Mouse (Mus musculus) kidney, embryonic 15.5 days (tissue): Measurements from ENCODE around the gene Bcl6. TPM values are rescaled to one million over a fixed set of nuclear protein-coding genes. Genes with fewer than 3 reads are reported as not detected.

ENCODE experiments used
- ATAC-seq: fragments of 200-750 bp; cut with Nextera tagmentation; replicated peaks from 2 replicates; pipeline ENCODE4 v1.8.0; 2017; ENCODE audit warnings: moderate TSS enrichment; ENCODE audit not compliant: low FRiP score
- H3K27ac ChIP-seq: fragments of 300-500 bp; sonication (generic); 2 replicates; pipeline ENCODE4 v1.5.1; 2015; ENCODE audit warnings: mild to moderate bottlenecking, inconsistent platforms
- H3K27me3 ChIP-seq: fragments of 300-500 bp; sonication (generic); 2 replicates; pipeline ENCODE4 v1.6.1; 2015; ENCODE audit warnings: inconsistent platforms
- H3K36me3 ChIP-seq: fragments of 300-500 bp; sonication (generic); 2 replicates; pipeline ENCODE4 v1.6.1; 2015; ENCODE audit warnings: inconsistent platforms
- H3K4me1 ChIP-seq: fragments of 300-500 bp; sonication (generic); 2 replicates; pipeline ENCODE4 v1.6.1; 2015; ENCODE audit warnings: inconsistent platforms
- H3K4me2 ChIP-seq: fragments of 300-500 bp; sonication (generic); 2 replicates; pipeline ENCODE4 v1.6.1; 2015; ENCODE audit warnings: moderate library complexity, mild to moderate bottlenecking, inconsistent platforms
- H3K4me3 ChIP-seq: fragments of 300-500 bp; sonication (generic); replicated peaks from 2 replicates; pipeline ENCODE4 v1.5.1; 2015; ENCODE audit warnings: mild to moderate bottlenecking, inconsistent platforms
- H3K9ac ChIP-seq: fragments of 300-500 bp; sonication (generic); 2 replicates; pipeline ENCODE4 v1.6.1; 2015; ENCODE audit warnings: mild to moderate bottlenecking, inconsistent platforms
- H3K9me3 ChIP-seq: fragments of 300-500 bp; sonication (generic); replicated peaks from 2 replicates; pipeline ENCODE4 v1.6.1; 2016; ENCODE audit warnings: inconsistent platforms
- WGBS: fragments of 180-500 bp; shearing (Covaris S2); methylation state at CpG from one replicate; pipeline ENCODE4 v1.1.7; 2015; ENCODE audit warnings: mixed read lengths; 5-methylcytosine and 5-hydroxymethylcytosine counted together
- polyA plus RNA-seq: library from polyadenylated mRNA; unstranded; fragments of >200 nt; fragmentation: Nextera tagmentation; extraction: Ambion mirVana; gene quantifications from 2 replicates; pipeline ENCODE4 v1.2.1, GENCODE M21; 2015

Gene Bcl6
- polyA plus RNA-seq, 1 experiment from 2014 or later: 0.87 TPM

DNA sequence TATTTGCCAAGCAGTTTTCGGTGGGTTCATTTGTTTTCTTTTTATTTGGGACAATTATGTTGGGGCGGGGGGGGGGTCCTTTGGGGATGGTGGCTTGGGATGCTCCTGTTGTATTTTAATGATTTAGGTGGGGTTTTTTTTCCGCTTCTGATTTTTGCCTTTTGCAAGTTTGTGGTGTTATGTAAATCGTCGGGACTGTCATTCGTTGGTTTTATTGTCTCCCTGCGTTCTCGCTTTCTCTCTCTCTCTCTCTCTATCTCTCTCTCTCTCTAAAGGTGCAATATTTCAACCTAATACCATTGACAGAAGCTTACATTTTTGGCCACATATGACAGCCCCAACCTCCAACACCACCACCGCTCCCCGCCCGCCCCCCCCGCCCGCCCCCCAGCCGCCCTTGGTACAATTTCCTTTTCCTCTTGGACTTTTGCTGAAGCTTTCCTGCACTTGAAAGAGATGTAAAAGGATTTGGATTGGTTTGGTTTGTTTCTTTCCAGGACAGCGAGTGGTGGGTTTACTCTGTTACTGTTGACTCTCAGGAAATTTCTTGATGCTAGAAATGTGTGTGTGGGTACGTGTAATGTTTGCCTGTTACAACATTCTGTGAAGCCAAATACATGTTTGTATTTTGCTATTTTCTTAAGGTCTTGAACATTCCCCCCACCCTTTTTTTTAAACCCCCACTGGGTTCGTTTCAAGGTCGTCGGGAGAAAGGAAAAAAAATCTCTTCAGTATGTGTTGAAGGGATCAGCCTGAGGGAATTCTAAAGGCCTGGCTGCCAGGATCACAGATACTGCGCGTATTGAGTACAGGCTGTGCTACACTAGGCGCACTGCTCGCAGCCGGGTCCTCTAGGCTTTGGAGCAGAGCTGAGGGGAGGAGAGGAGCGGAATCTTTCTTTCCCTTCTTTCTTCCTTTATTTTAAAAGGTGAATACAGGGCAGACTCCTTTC lies 833 bp upstream of the Bcl6 start:
- Histone ChIP-seq H3K36me3 (no peaks in the 10 kb centered on the region), H3K9ac (peak overlapping the region; percentile 88), H3K9me3 (no peaks in the 10 kb centered on the region), H3K4me1 (peaks cover 68% of the 10 kb centered on the region), H3K4me2 (peak overlapping the region; percentile 97), H3K27me3 (no peaks in the 10 kb centered on the region), H3K27ac (peak overlapping the region; percentile 99), H3K4me3 (peak overlapping the region; percentile 64)
- WGBS: 5% methylated on average over 25 of the region's 25 CpGs
- ATAC-seq: no peak

DNA sequence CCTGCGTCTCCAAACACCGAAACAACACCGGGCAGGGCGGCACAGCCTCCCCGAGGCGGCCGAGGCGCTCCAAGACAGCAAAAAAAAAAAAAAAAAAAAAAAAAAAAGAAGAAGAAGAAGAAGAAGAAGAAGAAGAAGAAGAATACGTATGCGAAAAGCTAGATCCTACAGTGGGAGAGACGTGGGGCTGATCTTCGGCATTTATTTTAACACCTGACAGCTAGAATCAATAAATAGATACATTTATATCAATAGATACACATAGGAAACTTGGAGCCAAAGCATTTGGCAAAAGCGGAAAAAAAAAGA lies 541 bp downstream of the Bcl6 start:
- H3K27me3 ChIP-seq: no peaks in the 10 kb centered on the region
- peak overlapping the region; percentile 99 for H3K27ac ChIP-seq
- under 1% methylated on average over 13 of the region's 13 CpGs for WGBS
- no peak for ATAC-seq
- peak overlapping the region; percentile 97 for H3K4me2 ChIP-seq
- H3K4me3 ChIP-seq: peak overlapping the region; percentile 64
- peaks cover 65% of the 10 kb centered on the region for H3K4me1 ChIP-seq
- H3K36me3 ChIP-seq: no peaks in the 10 kb centered on the region
- no peaks in the 10 kb centered on the region for H3K9me3 ChIP-seq
- peak overlapping the region; percentile 88 for H3K9ac ChIP-seq

- under 1% methylated on average over 60 of the region's 64 CpGs for WGBS
- peak overlapping the region; percentile 97 for H3K4me2 ChIP-seq
- no peaks in the 10 kb centered on the region for H3K36me3 ChIP-seq
- ATAC-seq: no peak
- H3K9ac ChIP-seq: peak overlapping the region; percentile 88
- no peaks in the 10 kb centered on the region for H3K9me3 ChIP-seq
- peaks cover 67% of the 10 kb centered on the region for H3K4me1 ChIP-seq
- peak overlapping the region; percentile 99 for H3K27ac ChIP-seq
- H3K4me3 ChIP-seq: peak overlapping the region; percentile 64
- H3K27me3 ChIP-seq: no peaks in the 10 kb centered on the region
Observed at GRCm38 (mm10) chr16:23987341-23988156, 1.1 kb downstream of the Bcl6 start.

GRCm38 (mm10) chr16:23986871-23987270 lies 1.8 kb downstream of the Bcl6 start:
- Histone ChIP-seq H3K4me3 (peak overlapping the region; percentile 64), H3K4me1 (peaks cover 70% of the 10 kb centered on the region), H3K36me3 (no peaks in the 10 kb centered on the region), H3K9me3 (no peaks in the 10 kb centered on the region), H3K4me2 (peak overlapping the region; percentile 97), H3K27ac (0 out of 2 replicates have a peak overlapping the region, but pooled peaks have one; percentile 99), H3K9ac (peak overlapping the region; percentile 88), H3K27me3 (peaks cover 3% of the 10 kb centered on the region; the same call in 1 of the 2 replicates)
- no peak for ATAC-seq
- WGBS: under 1% methylated on average over 17 of the region's 17 CpGs

DNA sequence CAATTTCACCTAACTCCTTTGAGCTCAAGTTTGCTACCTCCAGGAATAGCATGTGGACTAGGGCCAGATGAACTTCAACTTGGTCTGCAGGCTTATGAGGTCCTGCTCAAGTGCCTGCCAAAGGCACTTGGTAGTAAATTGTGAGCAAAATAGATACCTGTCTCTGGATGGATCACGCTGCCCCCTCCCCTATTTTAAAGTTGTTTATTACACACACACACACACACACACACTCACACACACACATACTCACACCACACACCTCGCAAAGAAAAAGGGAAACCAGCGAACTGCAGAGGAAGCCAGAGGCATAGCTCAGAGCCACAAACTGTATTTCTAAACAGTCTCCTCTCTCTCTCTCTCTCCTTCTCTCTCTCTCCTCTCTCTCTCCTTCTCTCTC lies 2.5 kb downstream of the Bcl6 start:
- Histone ChIP-seq H3K4me3 (peak overlapping the region; percentile 64), H3K4me1 (peaks cover 71% of the 10 kb centered on the region), H3K9me3 (no peaks in the 10 kb centered on the region), H3K9ac (0 out of 2 replicates have a peak overlapping the region, but pooled peaks have one; percentile 88), H3K36me3 (no peaks in the 10 kb centered on the region), H3K27ac (no peak overlapping the region), H3K27me3 (peaks cover 6% of the 10 kb centered on the region; the same call in 1 of the 2 replicates), H3K4me2 (peak overlapping the region; percentile 97)
- no peak for ATAC-seq
- 4% methylated on average over 3 of the region's 3 CpGs for WGBS

DNA sequence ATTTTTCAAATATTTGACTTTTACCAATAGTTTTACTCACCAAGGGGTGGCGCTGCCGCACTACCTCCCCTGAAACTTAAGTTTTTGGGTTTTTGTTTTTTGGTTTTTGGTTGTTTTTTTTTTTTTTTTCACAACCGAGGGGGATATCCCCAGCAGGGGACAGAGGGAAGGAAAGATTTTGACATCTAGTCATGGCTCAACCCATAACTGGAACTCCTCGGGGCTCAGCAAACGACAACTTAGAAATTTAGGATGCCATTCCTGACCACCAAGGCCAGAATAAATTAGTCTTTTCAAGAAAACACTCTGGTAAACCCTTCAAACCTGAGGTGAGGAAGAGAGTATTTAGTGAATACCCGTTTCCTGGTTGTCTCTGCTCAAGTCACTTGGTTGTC lies 3.2 kb downstream of the Bcl6 start:
- H3K9me3 ChIP-seq: no peaks in the 10 kb centered on the region
- WGBS: 3% methylated on average over 6 of the region's 6 CpGs
- H3K4me3 ChIP-seq: peak overlapping the region; percentile 46; the same call in 1 of the 2 replicates
- H3K4me1 ChIP-seq: peaks cover 73% of the 10 kb centered on the region
- H3K27ac ChIP-seq: no peak overlapping the region
- H3K9ac ChIP-seq: no peak overlapping the region
- H3K4me2 ChIP-seq: peak overlapping the region; percentile 97
- ATAC-seq: no peak
- peaks cover 12% of the 10 kb centered on the region for H3K27me3 ChIP-seq
- H3K36me3 ChIP-seq: no peaks in the 10 kb centered on the region

- Histone ChIP-seq H3K27me3 (peaks cover 18% of the 10 kb centered on the region), H3K4me2 (peak overlapping the region; percentile 97), H3K4me3 (peak overlapping the region; percentile 46), H3K9ac (peak overlapping the region; percentile 41), H3K27ac (no peak overlapping the region), H3K4me1 (peaks cover 71% of the 10 kb centered on the region), H3K9me3 (no peaks in the 10 kb centered on the region), H3K36me3 (no peaks in the 10 kb centered on the region)
- ATAC-seq: no peak; the same call in 1 of the 2 replicates
- WGBS: under 1% methylated on average over 22 of the region's 22 CpGs
Observed at GRCm38 (mm10) chr16:23984760-23985466, 3.7 kb downstream of the Bcl6 start.

- Histone ChIP-seq H3K9me3 (no peaks in the 10 kb centered on the region), H3K36me3 (no peaks in the 10 kb centered on the region), H3K4me3 (peak overlapping the region; percentile 46), H3K27me3 (peaks cover 25% of the 10 kb centered on the region), H3K4me2 (peak overlapping the region; percentile 97), H3K9ac (peak overlapping the region; percentile 41), H3K4me1 (peaks cover 67% of the 10 kb centered on the region), H3K27ac (no peak overlapping the region)
- WGBS: under 1% methylated on average over 22 of the region's 22 CpGs
- peak; percentile 59; the same call in 1 of the 2 replicates for ATAC-seq
Observed at GRCm38 (mm10) chr16:23984183-23984582, 4.5 kb downstream of the Bcl6 start.

DNA sequence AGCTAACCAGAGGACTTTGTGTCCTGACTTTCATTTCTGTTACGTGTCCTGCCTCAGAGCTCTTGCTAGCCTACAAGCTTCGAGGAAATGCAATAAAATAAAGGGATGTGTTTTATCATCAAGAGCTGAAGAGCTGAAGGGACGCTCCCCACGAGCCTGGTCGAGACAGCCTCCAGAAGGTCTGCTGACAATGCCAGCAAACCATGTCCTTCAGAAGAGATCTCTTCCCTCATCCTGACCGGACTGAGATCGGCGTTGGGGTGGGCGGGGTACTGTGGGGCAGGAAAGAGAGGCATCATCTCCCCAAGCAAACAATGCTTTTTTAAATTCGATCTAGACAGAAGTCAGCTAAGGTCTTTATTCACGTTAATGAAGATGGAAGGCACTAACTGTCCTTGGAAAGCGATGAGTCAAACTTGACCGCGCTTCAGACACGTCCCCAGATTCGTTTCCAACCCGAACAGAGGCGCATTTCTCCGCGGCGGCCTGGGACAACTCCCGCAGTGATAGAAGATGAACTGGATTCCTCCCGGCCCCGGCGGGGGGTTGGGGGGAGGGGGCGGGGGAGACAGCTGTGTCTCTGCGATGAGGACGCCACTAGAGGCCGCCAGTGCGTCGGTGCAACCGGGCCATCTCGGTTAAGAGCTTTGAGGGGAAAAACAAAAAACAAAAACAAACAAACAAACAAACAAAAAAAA lies 5.6 kb downstream of the Bcl6 start:
- peak overlapping the region; percentile 44 for H3K4me3 ChIP-seq
- H3K27me3 ChIP-seq: peaks cover 28% of the 10 kb centered on the region
- H3K36me3 ChIP-seq: no peaks in the 10 kb centered on the region
- under 1% methylated on average over 33 of the region's 33 CpGs for WGBS
- ATAC-seq: no peak
- H3K4me2 ChIP-seq: peak overlapping the region; percentile 97
- peak overlapping the region; percentile 27 for H3K9ac ChIP-seq
- peak overlapping the region; percentile 49; the same call in 1 of the 2 replicates for H3K27ac ChIP-seq
- H3K9me3 ChIP-seq: no peaks in the 10 kb centered on the region
- peaks cover 67% of the 10 kb centered on the region for H3K4me1 ChIP-seq

- Histone ChIP-seq H3K4me3 (peak overlapping the region; percentile 44), H3K4me1 (peaks cover 64% of the 10 kb centered on the region), H3K4me2 (peak overlapping the region; percentile 97), H3K27me3 (peaks cover 28% of the 10 kb centered on the region), H3K36me3 (no peaks in the 10 kb centered on the region), H3K9me3 (no peaks in the 10 kb centered on the region), H3K9ac (peak overlapping the region; percentile 27), H3K27ac (peak overlapping the region; percentile 49; the same call in 1 of the 2 replicates)
- WGBS: 2% methylated on average over 28 of the region's 28 CpGs
- peak; percentile 75 for ATAC-seq
Observed at GRCm38 (mm10) chr16:23981925-23982851, 6.5 kb downstream of the Bcl6 start.
